Mouse (Mus musculus) lung, postnatal 14 days (tissue): Measurements from ENCODE around the gene Atp5l.
A peak's percentile ranks its signal among the peaks of the same experiment; 100 is the strongest.
"Not testable (repeated sequence)": the region's sequence is repeated elsewhere in the genome, so short reads cannot be mapped to it uniquely, and the experiment has no call there.

Source experiments
- DNase-seq: peaks from one replicate; pipeline ENCODE4 v3.0.0; 2021

Gene Atp5l

GRCm38 (mm10) chr9:44920374-44921122 lies at the start of gene Atp5l:
Gene Atp5l, minus strand, starts transcription at chr9:44920742.
- DNase-seq, result peak; percentile 87

- no peak for DNase-seq
These were observed 48.9 kb upstream of the Atp5l start for GRCm38 (mm10) chr9:44969450-44969849.

- DNase-seq, result not testable (repeated sequence)
These were observed 47.2 kb upstream of the Atp5l start for GRCm38 (mm10) chr9:44967763-44968162.

- DNase-seq, result peak; percentile 81
These were observed 46.3 kb upstream of the Atp5l start for GRCm38 (mm10) chr9:44966815-44967242.

- no peak for DNase-seq
These were observed 45.4 kb upstream of the Atp5l start for GRCm38 (mm10) chr9:44965833-44966466.

- peak; percentile 99 for DNase-seq
These were observed 44.7 kb upstream of the Atp5l start, which contains the start of gene Ube4a for GRCm38 (mm10) chr9:44965126-44965832. Gene Ube4a, minus strand, starts transcription at chr9:44965600.

- no peak for DNase-seq
These were observed 33.9 kb upstream of the Atp5l start for GRCm38 (mm10) chr9:44954432-44954831.

- no peak for DNase-seq
These were observed 27.3 kb upstream of the Atp5l start for GRCm38 (mm10) chr9:44947836-44948235.

- DNase-seq, result no peak
These were observed 25.7 kb upstream of the Atp5l start for GRCm38 (mm10) chr9:44946185-44946695.

GRCm38 (mm10) chr9:44942421-44942820 lies 21.9 kb upstream of the Atp5l start:
- no peak for DNase-seq

GRCm38 (mm10) chr9:44941756-44942155 lies 21.2 kb upstream of the Atp5l start:
- DNase-seq, result no peak

- DNase-seq, result no peak
These were observed 1.0 kb upstream of the Atp5l start for GRCm38 (mm10) chr9:44921543-44921942.

GRCm38 (mm10) chr9:44921123-44921468 lies 554 bp upstream of the Atp5l start:
- DNase-seq, result peak; percentile 54

- no peak for DNase-seq
These were observed 936 bp downstream of the Atp5l start for GRCm38 (mm10) chr9:44919606-44920005.

GRCm38 (mm10) chr9:44916196-44916595 lies 4.3 kb downstream of the Atp5l start:
- DNase-seq, result peak; percentile 34

- DNase-seq, result peak; percentile 4
These were observed 5.8 kb downstream of the Atp5l start for GRCm38 (mm10) chr9:44914706-44915105.

- DNase-seq, result no peak
These were observed 9.2 kb downstream of the Atp5l start for GRCm38 (mm10) chr9:44911365-44911764.

- peak; percentile 4 for DNase-seq
These were observed 14.9 kb downstream of the Atp5l start for GRCm38 (mm10) chr9:44905620-44906019.

GRCm38 (mm10) chr9:44904964-44905363 lies 15.6 kb downstream of the Atp5l start:
- peak; percentile 49 for DNase-seq

GRCm38 (mm10) chr9:44903856-44904255 lies 16.7 kb downstream of the Atp5l start:
- no peak for DNase-seq

GRCm38 (mm10) chr9:44900402-44900801 lies 20.1 kb downstream of the Atp5l start:
- no peak for DNase-seq

- no peak for DNase-seq
These were observed 20.8 kb downstream of the Atp5l start for GRCm38 (mm10) chr9:44899716-44900115.

- DNase-seq, result no peak
These were observed 23.5 kb downstream of the Atp5l start for GRCm38 (mm10) chr9:44897024-44897423.

GRCm38 (mm10) chr9:44892664-44893063 lies 27.9 kb downstream of the Atp5l start:
- DNase-seq, result no peak
